Mouse (Mus musculus) cerebellum, adult 2 months (tissue): ENCODE measurements around the gene Kctd2. TPM values are rescaled to one million over a fixed set of nuclear protein-coding genes. Genes with fewer than 3 reads are reported as not detected.
"Not testable (repeated sequence)": the region's sequence is repeated elsewhere in the genome, so short reads cannot be mapped to it uniquely, and the experiment has no call there.

Experiments used
- DNase-seq, 2 experiments: peaks; one replicate each; pipeline ENCODE4 v3.0.0; 2021
- H3K27ac ChIP-seq: fragments of 200-500 bp; 2 replicates; pipeline ENCODE4 v1.5.1; 2012; ENCODE audit warnings: low read length, control low read depth, inconsistent platforms; ENCODE audit not compliant: insufficient read depth
- H3K27me3 ChIP-seq: fragments of 200-500 bp; 2 replicates; pipeline ENCODE4 v1.6.1; 2012; ENCODE audit warnings: inconsistent platforms, mild to moderate bottlenecking, low read length, moderate library complexity; ENCODE audit not compliant: control insufficient read depth, insufficient read depth
- H3K4me1 ChIP-seq: fragments of 200-500 bp; 2 replicates; pipeline ENCODE4 v1.6.1; 2011; ENCODE audit warnings: low read length; ENCODE audit not compliant: control insufficient read depth, insufficient read depth
- H3K4me3 ChIP-seq: fragments of 200-500 bp; replicated peaks from 2 replicates; pipeline ENCODE3; 2011; ENCODE audit warnings: mild to moderate bottlenecking, low read depth, low read length, control low read depth; ENCODE audit not compliant: insufficient read depth
- CTCF ChIP-seq: fragments of 200-500 bp; IDR thresholded peaks from 2 replicates; pipeline ENCODE4 v1.5.1; 2011; ENCODE audit warnings: low read depth, mild to moderate bottlenecking, control low read depth, low read length, moderate library complexity, borderline replicate concordance; ENCODE audit not compliant: insufficient read depth
- POLR2A ChIP-seq: fragments of 200-500 bp; IDR thresholded peaks from 2 replicates; pipeline ENCODE4 v1.6.1; 2011; ENCODE audit warnings: low read length, control low read depth, borderline replicate concordance; ENCODE audit not compliant: insufficient read depth
- WGBS: fragments of 180-500 bp; shearing (Covaris S2); methylation state at CpG from one replicate; pipeline ENCODE4 v1.1.7; 2018; 5-methylcytosine and 5-hydroxymethylcytosine counted together
- polyA plus RNA-seq: library from polyadenylated mRNA; depleted of rRNA; stranded (reverse); fragments of >200 nt; gene quantifications from 2 replicates; pipeline ENCODE4 v1.2.3, GENCODE M21; 2012

The Kctd2 gene
- polyA plus RNA-seq, 1 experiment: 98.0 TPM

- WGBS: 70% methylated on average over 5 of the region's 5 CpGs
- peak overlapping the region; percentile 23; the same call in 1 of the 2 replicates for H3K27ac ChIP-seq
- DNase-seq: no peak
- TF ChIP-seq POLR2A (no peak), CTCF (no peak)
- no peak overlapping the region for H3K4me3 ChIP-seq
- H3K27me3 ChIP-seq: no peaks in the 10 kb centered on the region
- H3K4me1 ChIP-seq: peaks cover 22% of the 10 kb centered on the region
These were observed 35.3 kb upstream of the Kctd2 start for GRCm38 (mm10) chr11:115384587-115384986.

GRCm38 (mm10) chr11:115386859-115387258 lies 33.1 kb upstream of the Kctd2 start:
- not testable (repeated sequence) for H3K4me3 ChIP-seq, H3K27me3 ChIP-seq, H3K27ac ChIP-seq, DNase-seq
- H3K4me1 ChIP-seq: peaks cover 22% of the 10 kb centered on the region
- WGBS: 87% methylated on average over 3 of the region's 3 CpGs

DNA sequence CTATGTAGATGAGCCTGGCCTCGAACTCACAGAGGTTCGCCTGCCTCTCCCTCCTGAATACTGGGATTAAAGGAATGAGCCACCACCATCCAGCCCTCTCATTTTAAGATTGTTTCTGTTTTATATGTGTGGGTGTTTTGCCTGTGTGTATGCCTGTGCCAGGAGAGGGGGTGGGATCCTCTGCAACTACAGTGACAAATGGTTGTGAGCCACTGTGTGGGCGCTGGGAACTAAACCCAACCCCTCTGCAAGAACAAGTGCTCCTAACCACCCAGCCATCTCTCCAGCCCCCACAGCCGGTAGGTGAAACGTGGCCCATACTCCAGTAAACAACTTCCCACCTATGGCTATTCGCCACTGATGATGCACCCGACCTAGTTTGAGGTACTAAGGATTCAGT lies 28.6 kb upstream of the Kctd2 start:
- WGBS: 91% methylated on average over 7 of the region's 7 CpGs
- peaks cover 22% of the 10 kb centered on the region for H3K4me1 ChIP-seq
- no peak for DNase-seq
- no peak overlapping the region for H3K27ac ChIP-seq
- no peak overlapping the region for H3K4me3 ChIP-seq
- no peaks in the 10 kb centered on the region for H3K27me3 ChIP-seq
- TF ChIP-seq POLR2A (no peak), CTCF (no peak)

DNA sequence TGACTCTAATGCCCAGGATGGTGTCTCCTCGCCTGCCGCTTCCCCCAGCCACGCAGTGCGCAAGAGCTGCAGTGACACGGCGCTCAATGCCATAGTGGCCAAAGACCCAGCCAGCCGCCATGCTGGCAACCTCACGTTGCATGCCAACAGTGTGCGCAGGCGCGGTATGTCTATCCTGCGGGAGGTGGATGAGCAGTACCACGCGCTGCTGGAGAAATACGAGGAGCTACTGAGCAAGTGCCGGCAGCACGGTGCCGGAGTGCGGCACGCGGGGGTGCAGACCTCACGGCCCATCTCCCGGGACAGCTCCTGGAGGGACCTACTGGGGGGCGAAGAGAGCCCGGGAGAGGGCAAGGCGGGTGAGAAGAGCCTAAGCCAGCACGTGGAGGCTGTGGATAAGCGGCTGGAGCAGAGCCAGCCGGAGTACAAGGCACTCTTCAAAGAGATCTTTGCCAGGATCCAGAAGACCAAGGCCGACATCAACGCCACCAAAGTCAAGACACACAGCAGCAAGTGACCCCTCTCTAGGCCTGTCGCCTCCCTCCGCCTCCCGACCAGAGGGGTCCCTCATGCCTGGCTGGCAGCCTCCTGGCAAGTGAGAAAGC lies 26.1 kb upstream of the Kctd2 start:
- Histone ChIP-seq H3K4me1 (peaks cover 23% of the 10 kb centered on the region), H3K27ac (peak overlapping the region; percentile 27), H3K27me3 (no peaks in the 10 kb centered on the region), H3K4me3 (peak overlapping the region; percentile 14)
- peak; percentile 83 to 86 for DNase-seq
- no peak for TF ChIP-seq CTCF
- peak; percentile 38; the same call in 1 of the 2 replicates for TF ChIP-seq POLR2A
- 26% methylated on average over 34 of the region's 34 CpGs for WGBS

DNA sequence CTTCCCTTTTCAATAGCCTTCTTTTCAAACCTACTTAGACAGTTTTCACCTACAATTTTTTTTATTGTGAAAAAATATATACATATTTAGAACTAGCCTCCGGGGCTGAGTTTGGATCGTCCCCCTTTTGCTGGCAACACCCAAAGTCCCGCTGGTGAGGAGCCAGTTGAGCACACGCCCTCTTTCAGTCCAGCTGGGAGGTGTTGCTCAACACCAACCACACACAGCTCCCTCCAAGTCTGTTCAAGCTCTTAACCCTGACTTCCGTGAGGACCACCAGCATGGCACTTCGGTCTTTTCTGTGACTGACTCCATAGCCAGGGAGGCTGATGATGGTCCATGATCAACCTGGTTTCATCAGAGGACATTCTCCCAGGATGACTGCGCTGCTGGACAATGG lies 21.8 kb upstream of the Kctd2 start:
- H3K4me1 ChIP-seq: peaks cover 39% of the 10 kb centered on the region
- H3K27ac ChIP-seq: no peak overlapping the region
- DNase-seq: no peak
- 55% methylated on average over 7 of the region's 7 CpGs for WGBS
- TF ChIP-seq CTCF (no peak), POLR2A (no peak)
- H3K4me3 ChIP-seq: no peak overlapping the region
- no peaks in the 10 kb centered on the region for H3K27me3 ChIP-seq

DNA sequence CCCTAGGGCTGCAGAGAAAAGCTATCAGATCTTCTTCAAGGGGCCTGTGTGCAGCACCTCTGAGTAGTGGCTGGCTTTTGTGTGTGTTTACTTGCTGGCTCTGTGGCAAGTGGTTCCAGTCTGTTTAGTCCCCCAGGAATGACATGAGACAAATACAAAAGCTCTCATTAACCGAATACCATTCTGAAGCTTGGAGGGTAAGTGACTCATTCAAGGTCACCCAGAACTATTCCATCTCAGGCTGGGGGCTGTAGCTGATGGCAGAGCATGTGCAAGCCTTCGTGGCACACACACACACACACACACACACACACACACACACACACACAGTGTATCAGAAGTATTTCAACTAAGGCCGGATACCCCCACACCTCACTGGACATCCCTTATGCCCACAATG lies 19.8 kb upstream of the Kctd2 start:
- no peak for TF ChIP-seq POLR2A
- no peak for TF ChIP-seq CTCF
- peaks cover 27% of the 10 kb centered on the region for H3K4me1 ChIP-seq
- peak; percentile 42 to 50 for DNase-seq
- no peaks in the 10 kb centered on the region for H3K27me3 ChIP-seq
- H3K27ac ChIP-seq: peak overlapping the region; percentile 98
- WGBS: 23% methylated on average over 3 of the region's 3 CpGs
- H3K4me3 ChIP-seq: peak overlapping the region; percentile 65

DNA sequence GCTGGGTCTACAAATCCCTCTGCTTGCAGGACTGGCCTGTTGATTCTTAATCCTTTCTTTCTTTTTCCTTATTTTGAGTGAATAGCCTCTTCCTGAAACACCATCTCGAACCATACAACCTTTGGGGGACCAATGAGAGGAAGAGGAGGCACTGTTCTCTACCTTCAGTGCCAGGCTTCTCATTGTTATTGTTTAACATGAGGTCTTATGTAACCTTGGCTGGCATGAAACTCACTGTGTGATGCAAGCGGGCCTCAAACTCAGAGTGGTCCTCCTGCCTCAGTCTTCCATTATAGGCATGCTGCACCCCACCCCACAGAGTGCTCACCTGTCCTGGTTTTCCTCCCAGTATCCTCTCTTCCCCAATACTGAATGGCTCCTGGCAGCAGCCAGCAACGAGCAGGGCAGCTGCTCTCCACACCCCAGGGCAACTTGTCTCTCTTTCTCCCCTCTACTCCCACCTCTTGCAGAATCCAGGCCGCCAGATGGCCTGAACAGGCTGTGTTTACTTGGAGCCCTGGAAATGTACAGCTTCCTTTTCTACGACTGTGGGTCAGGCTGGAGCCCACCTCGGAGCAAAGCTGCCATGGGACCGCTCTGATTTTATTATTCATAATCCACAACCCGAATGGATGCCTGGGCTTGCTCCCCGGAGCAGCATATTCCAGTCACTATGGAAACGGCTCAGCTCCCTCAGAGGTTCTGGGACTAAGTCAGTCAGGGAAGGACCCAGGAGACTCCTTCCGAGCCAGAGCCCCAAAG lies 19.1 kb upstream of the Kctd2 start:
- DNase-seq: peak; percentile 84 to 85
- H3K27ac ChIP-seq: peak overlapping the region; percentile 98
- H3K27me3 ChIP-seq: no peaks in the 10 kb centered on the region
- peaks cover 21% of the 10 kb centered on the region for H3K4me1 ChIP-seq
- TF ChIP-seq POLR2A: peak; percentile 33; the same call in 1 of the 2 replicates
- TF ChIP-seq CTCF: no peak
- 3% methylated on average over 11 of the region's 11 CpGs for WGBS
- peak overlapping the region; percentile 65 for H3K4me3 ChIP-seq

- peak; percentile 81 for TF ChIP-seq POLR2A
- TF ChIP-seq CTCF: no peak
- DNase-seq: peak; percentile 90 to 94
- WGBS: 3% methylated on average over 50 of the region's 50 CpGs
- Histone ChIP-seq H3K4me3 (peak within 1 kb of the TSS; percentile 78), H3K4me1 (peaks cover 17% of the 10 kb centered on the region), H3K27me3 (no peaks in the 10 kb centered on the region), H3K27ac (peak within 1 kb of the TSS; percentile 69)
These were observed 16.4 kb upstream of the Kctd2 start, which contains the start of gene Mrpl58 for GRCm38 (mm10) chr11:115403338-115404124. Mrpl58 (plus strand) TSS chr11:115403752.
